Mouse (Mus musculus) heart, embryonic 10.5 days (tissue): Measurements from ENCODE around the gene Bod1. TPM values are rescaled to one million over a fixed set of nuclear protein-coding genes. Genes with fewer than 3 reads are reported as not detected.
A peak's percentile ranks its signal among the peaks of the same experiment; 100 is the strongest.

Experiments
- DNase-seq: peaks from one replicate; pipeline ENCODE4 v3.0.0-alpha.2; 2017; ENCODE audit warnings: low spot score
- H3K27ac ChIP-seq: fragments of 300-500 bp; sonication (generic); 2 replicates; pipeline ENCODE4 v1.5.1; 2016; ENCODE audit warnings: mild to moderate bottlenecking
- H3K27me3 ChIP-seq: fragments of 300-500 bp; sonication (generic); 2 replicates; pipeline ENCODE4 v1.6.1; 2016; ENCODE audit warnings: mild to moderate bottlenecking; ENCODE audit not compliant: poor library complexity, insufficient read depth, severe bottlenecking
- H3K36me3 ChIP-seq: fragments of 300-500 bp; sonication (generic); 2 replicates; pipeline ENCODE4 v1.6.1; 2016; ENCODE audit warnings: mild to moderate bottlenecking, moderate library complexity
- H3K4me1 ChIP-seq: fragments of 300-500 bp; sonication (generic); 2 replicates; pipeline ENCODE4 v1.6.1; 2016; ENCODE audit warnings: mild to moderate bottlenecking
- H3K4me3 ChIP-seq: fragments of 300-500 bp; sonication (generic); 2 replicates; pipeline ENCODE4 v1.5.1; 2016; ENCODE audit warnings: mild to moderate bottlenecking, moderate library complexity
- H3K9me3 ChIP-seq: fragments of 300-500 bp; sonication (generic); 2 replicates; pipeline ENCODE4 v1.6.1; 2016; ENCODE audit warnings: mild to moderate bottlenecking, moderate library complexity
- WGBS: fragments of 180-500 bp; shearing (Covaris S2); methylation state at CpG from one replicate; pipeline ENCODE4 v1.1.7; 2016; 5-methylcytosine and 5-hydroxymethylcytosine counted together
- polyA plus RNA-seq: library from polyadenylated mRNA; unstranded; fragments of >200 nt; fragmentation: Nextera tagmentation; extraction: Ambion mirVana; gene quantifications from 2 replicates; pipeline ENCODE4 v1.2.1, GENCODE M21; 2016

Bod1 gene
- polyA plus RNA-seq, 1 experiment from 2014 or later = 81.7 TPM

GRCm38 (mm10) chr11:31684913-31685567 is 13.4 kb upstream of the Bod1 start:
- 81% methylated on average over 9 of the region's 9 CpGs for WGBS
- H3K36me3 ChIP-seq = no peaks in the 10 kb centered on the region
- H3K4me3 ChIP-seq = no peak overlapping the region
- H3K9me3 ChIP-seq = no peaks in the 10 kb centered on the region
- no peak overlapping the region for H3K27ac ChIP-seq
- H3K4me1 ChIP-seq = peaks cover 14% of the 10 kb centered on the region
- no peak for DNase-seq
- H3K27me3 ChIP-seq = no peaks in the 10 kb centered on the region

GRCm38 (mm10) chr11:31684126-31684525 is 12.4 kb upstream of the Bod1 start:
- no peaks in the 10 kb centered on the region for H3K36me3 ChIP-seq
- no peak for DNase-seq
- no peaks in the 10 kb centered on the region for H3K9me3 ChIP-seq
- WGBS = 85% methylated on average over 2 of the region's 2 CpGs
- H3K4me3 ChIP-seq = no peak overlapping the region
- no peak overlapping the region for H3K27ac ChIP-seq
- H3K4me1 ChIP-seq = peaks cover 8% of the 10 kb centered on the region
- H3K27me3 ChIP-seq = no peaks in the 10 kb centered on the region

- WGBS = 71% methylated on average over 16 of the region's 16 CpGs
- no peak overlapping the region for H3K4me3 ChIP-seq
- no peak overlapping the region for H3K27ac ChIP-seq
- H3K27me3 ChIP-seq = no peaks in the 10 kb centered on the region
- DNase-seq = no peak
- H3K4me1 ChIP-seq = peaks cover 6% of the 10 kb centered on the region
- no peaks in the 10 kb centered on the region for H3K9me3 ChIP-seq
- no peaks in the 10 kb centered on the region for H3K36me3 ChIP-seq
Measured at GRCm38 (mm10) chr11:31679840-31680381, 8.2 kb upstream of the Bod1 start.

- 89% methylated on average over 5 of the region's 5 CpGs for WGBS
- H3K27me3 ChIP-seq = no peaks in the 10 kb centered on the region
- no peak overlapping the region for H3K27ac ChIP-seq
- H3K4me1 ChIP-seq = peaks cover 4% of the 10 kb centered on the region; the same call in 1 of the 2 replicates
- no peaks in the 10 kb centered on the region for H3K9me3 ChIP-seq
- no peaks in the 10 kb centered on the region for H3K36me3 ChIP-seq
- no peak for DNase-seq
- H3K4me3 ChIP-seq = no peak overlapping the region
Measured at GRCm38 (mm10) chr11:31677309-31677708, 5.6 kb upstream of the Bod1 start.

- 83% methylated on average over 3 of the region's 3 CpGs for WGBS
- no peak overlapping the region for H3K4me3 ChIP-seq
- H3K4me1 ChIP-seq = peaks cover 4% of the 10 kb centered on the region; the same call in 1 of the 2 replicates
- no peaks in the 10 kb centered on the region for H3K27me3 ChIP-seq
- 0 out of 2 replicates have a peak overlapping the region, but pooled peaks have one; percentile 39 for H3K27ac ChIP-seq
- no peaks in the 10 kb centered on the region for H3K9me3 ChIP-seq
- DNase-seq = no peak
- no peaks in the 10 kb centered on the region for H3K36me3 ChIP-seq
Measured at GRCm38 (mm10) chr11:31676661-31677252, 5.1 kb upstream of the Bod1 start.

- Histone ChIP-seq H3K9me3 (no peaks in the 10 kb centered on the region), H3K4me3 (no peak overlapping the region), H3K27ac (no peak overlapping the region), H3K27me3 (no peaks in the 10 kb centered on the region), H3K4me1 (peaks cover 7% of the 10 kb centered on the region), H3K36me3 (no peaks in the 10 kb centered on the region)
- WGBS = 46% methylated on average over 2 of the region's 2 CpGs
- no peak for DNase-seq
Measured at GRCm38 (mm10) chr11:31675430-31675829, 3.7 kb upstream of the Bod1 start.

GRCm38 (mm10) chr11:31672170-31672563 is 482 bp upstream of the Bod1 start:
- Histone ChIP-seq H3K9me3 (no peaks in the 10 kb centered on the region), H3K27me3 (no peaks in the 10 kb centered on the region), H3K36me3 (peaks cover 27% of the 10 kb centered on the region), H3K27ac (peak overlapping the region; percentile 93), H3K4me1 (peaks cover 7% of the 10 kb centered on the region), H3K4me3 (peak overlapping the region; percentile 92)
- WGBS = 11% methylated on average over 9 of the region's 9 CpGs
- no peak for DNase-seq

- Histone ChIP-seq H3K27me3 (no peaks in the 10 kb centered on the region), H3K27ac (no peak overlapping the region), H3K4me1 (peaks cover 7% of the 10 kb centered on the region), H3K4me3 (peak overlapping the region; percentile 92), H3K9me3 (no peaks in the 10 kb centered on the region), H3K36me3 (peaks cover 44% of the 10 kb centered on the region)
- WGBS = 78% methylated on average over 5 of the region's 5 CpGs
- DNase-seq = no peak
Measured at GRCm38 (mm10) chr11:31670468-31670921, 1.2 kb downstream of the Bod1 start.

- no peak overlapping the region for H3K4me3 ChIP-seq
- peaks cover 7% of the 10 kb centered on the region for H3K4me1 ChIP-seq
- WGBS = 95% methylated on average over 9 of the region's 9 CpGs
- no peaks in the 10 kb centered on the region for H3K9me3 ChIP-seq
- no peak for DNase-seq
- peaks cover 56% of the 10 kb centered on the region for H3K36me3 ChIP-seq
- H3K27me3 ChIP-seq = no peaks in the 10 kb centered on the region
- no peak overlapping the region for H3K27ac ChIP-seq
Measured at GRCm38 (mm10) chr11:31669172-31669869, 2.4 kb downstream of the Bod1 start.

GRCm38 (mm10) chr11:31664186-31664585 is 7.5 kb downstream of the Bod1 start:
- no peak overlapping the region for H3K27ac ChIP-seq
- no peak overlapping the region for H3K4me3 ChIP-seq
- H3K36me3 ChIP-seq = peaks cover 76% of the 10 kb centered on the region
- no peaks in the 10 kb centered on the region for H3K27me3 ChIP-seq
- no peaks in the 10 kb centered on the region for H3K9me3 ChIP-seq
- DNase-seq = no peak
- H3K4me1 ChIP-seq = peaks cover 4% of the 10 kb centered on the region; the same call in 1 of the 2 replicates
- 78% methylated on average over 2 of the region's 2 CpGs for WGBS

GRCm38 (mm10) chr11:31663501-31663900 is 8.2 kb downstream of the Bod1 start:
- no peak overlapping the region for H3K27ac ChIP-seq
- H3K36me3 ChIP-seq = peaks cover 69% of the 10 kb centered on the region
- DNase-seq = no peak
- no peak overlapping the region for H3K4me3 ChIP-seq
- no peaks in the 10 kb centered on the region for H3K27me3 ChIP-seq
- H3K4me1 ChIP-seq = peaks cover 4% of the 10 kb centered on the region; the same call in 1 of the 2 replicates
- WGBS = 91% methylated on average over 4 of the region's 4 CpGs
- no peaks in the 10 kb centered on the region for H3K9me3 ChIP-seq

- no peaks in the 10 kb centered on the region for H3K27me3 ChIP-seq
- no peak overlapping the region for H3K4me3 ChIP-seq
- 86% methylated on average over 5 of the region's 5 CpGs for WGBS
- no peak for DNase-seq
- H3K9me3 ChIP-seq = no peaks in the 10 kb centered on the region
- peaks cover 4% of the 10 kb centered on the region; the same call in 1 of the 2 replicates for H3K4me1 ChIP-seq
- peaks cover 65% of the 10 kb centered on the region for H3K36me3 ChIP-seq
- H3K27ac ChIP-seq = peak overlapping the region; percentile 13; the same call in 1 of the 2 replicates
Measured at GRCm38 (mm10) chr11:31662872-31663446, 8.7 kb downstream of the Bod1 start.
